Mouse (Mus musculus) lung, adult 2 months (tissue): ENCODE measurements around the gene Anks6. TPM values are rescaled to one million over a fixed set of nuclear protein-coding genes. Genes with fewer than 3 reads are reported as not detected.
A peak's percentile ranks its signal among the peaks of the same experiment; 100 is the strongest.

ENCODE experiments used
- DNase-seq: peaks from one replicate; pipeline ENCODE4 v3.0.0; 2022
- H3K4me1 ChIP-seq: fragments of 200-500 bp; 2 replicates; pipeline ENCODE4 v1.6.1; 2011; ENCODE audit warnings: low read length; ENCODE audit not compliant: control insufficient read depth, insufficient read depth
- H3K4me3 ChIP-seq: fragments of 200-500 bp; replicated peaks from 2 replicates; pipeline ENCODE3; 2011; ENCODE audit warnings: low read depth, mild to moderate bottlenecking, control low read depth, low read length; ENCODE audit errors: extremely low read depth
- CTCF ChIP-seq: fragments of 200-500 bp; IDR thresholded peaks from 2 replicates; pipeline ENCODE4 v1.5.1; 2011; ENCODE audit warnings: mild to moderate bottlenecking, low read length, control low read depth; ENCODE audit not compliant: insufficient read depth
- POLR2A ChIP-seq: fragments of 200-500 bp; IDR thresholded peaks from 2 replicates; pipeline ENCODE4 v1.6.1; 2011; ENCODE audit warnings: low read depth, mild to moderate bottlenecking, control low read depth, low read length, borderline replicate concordance; ENCODE audit errors: extremely low read depth
- WGBS: fragments of 180-500 bp; shearing (Covaris S2); methylation state at CpG from one replicate; pipeline ENCODE4 v1.1.7; 2018; 5-methylcytosine and 5-hydroxymethylcytosine counted together
- polyA plus RNA-seq: library from polyadenylated mRNA; depleted of rRNA; stranded (reverse); fragments of >200 nt; gene quantifications from 2 replicates; pipeline ENCODE4 v1.2.3, GENCODE M21; 2012

The Anks6 gene
- polyA plus RNA-seq, 1 experiment: 6.5 TPM

- DNase-seq: no peak
- no peaks in the 10 kb centered on the region for H3K4me1 ChIP-seq
- 68% methylated on average over 4 of the region's 4 CpGs for WGBS
These were observed 9.5 kb downstream of the Anks6 start for GRCm38 (mm10) chr4:47047765-47048164.

GRCm38 (mm10) chr4:47046974-47047373 lies 10.3 kb downstream of the Anks6 start:
- 89% methylated on average over 6 of the region's 6 CpGs for WGBS
- no peaks in the 10 kb centered on the region for H3K4me1 ChIP-seq
- DNase-seq: no peak
- TF ChIP-seq POLR2A (no peak), CTCF (peak; percentile 6; the same call in 1 of the 2 replicates)
- H3K4me3 ChIP-seq: no peak overlapping the region

More at GRCm38 (mm10) chr4:47047765-47048164, 9.5 kb downstream of the Anks6 start:
- no peak overlapping the region for H3K4me3 ChIP-seq
- TF ChIP-seq CTCF (no peak), POLR2A (no peak)

GRCm38 (mm10) chr4:47043866-47044265 lies 13.4 kb downstream of the Anks6 start:
- DNase-seq: no peak
- Histone ChIP-seq H3K4me3 (no peak overlapping the region), H3K4me1 (no peaks in the 10 kb centered on the region)
- no peak for TF ChIP-seq POLR2A
- TF ChIP-seq CTCF: no peak
- 88% methylated on average over 9 of the region's 9 CpGs for WGBS

GRCm38 (mm10) chr4:47039586-47039985 lies 17.6 kb downstream of the Anks6 start:
- Histone ChIP-seq H3K4me3 (no peak overlapping the region), H3K4me1 (no peaks in the 10 kb centered on the region)
- TF ChIP-seq POLR2A (no peak), CTCF (no peak)
- DNase-seq: no peak
- WGBS: 94% methylated on average over 10 of the region's 10 CpGs

GRCm38 (mm10) chr4:47037321-47037657 lies 19.9 kb downstream of the Anks6 start:
- peak; percentile 74 for DNase-seq
- TF ChIP-seq POLR2A: no peak
- TF ChIP-seq CTCF: peak; percentile 97
- 15% methylated on average over 5 of the region's 5 CpGs for WGBS
- Histone ChIP-seq H3K4me1 (no peaks in the 10 kb centered on the region), H3K4me3 (no peak overlapping the region)

- Histone ChIP-seq H3K4me3 (no peak overlapping the region), H3K4me1 (no peaks in the 10 kb centered on the region)
- 62% methylated on average over 13 of the region's 13 CpGs for WGBS
- TF ChIP-seq POLR2A (no peak), CTCF (0 out of 2 replicates have a peak, but pooled peaks have one; percentile 3)
- DNase-seq: no peak
These were observed 20.5 kb downstream of the Anks6 start for GRCm38 (mm10) chr4:47036486-47037320.

GRCm38 (mm10) chr4:47035536-47035935 lies 21.7 kb downstream of the Anks6 start:
- TF ChIP-seq CTCF (no peak), POLR2A (no peak)
- no peaks in the 10 kb centered on the region for H3K4me1 ChIP-seq
- 81% methylated on average over 14 of the region's 14 CpGs for WGBS

GRCm38 (mm10) chr4:47032171-47032570 lies 25.1 kb downstream of the Anks6 start:
- WGBS: 85% methylated on average over 8 of the region's 8 CpGs
- TF ChIP-seq CTCF: no peak
- TF ChIP-seq POLR2A: no peak
- Histone ChIP-seq H3K4me3 (no peak overlapping the region), H3K4me1 (no peaks in the 10 kb centered on the region)
- DNase-seq: no peak

More at GRCm38 (mm10) chr4:47035536-47035935, 21.7 kb downstream of the Anks6 start:
- DNase-seq: no peak
- no peak overlapping the region for H3K4me3 ChIP-seq

- WGBS: 71% methylated on average over 5 of the region's 5 CpGs
- DNase-seq: no peak
- H3K4me1 ChIP-seq: no peaks in the 10 kb centered on the region
- H3K4me3 ChIP-seq: no peak overlapping the region
- TF ChIP-seq CTCF (no peak), POLR2A (no peak)
These were observed 28.4 kb downstream of the Anks6 start for GRCm38 (mm10) chr4:47028791-47029190.

GRCm38 (mm10) chr4:47023949-47024348 lies 33.3 kb downstream of the Anks6 start:
- TF ChIP-seq CTCF: no peak
- no peak for TF ChIP-seq POLR2A

More at GRCm38 (mm10) chr4:47023949-47024348, 33.3 kb downstream of the Anks6 start:
- WGBS: 73% methylated on average over 6 of the region's 6 CpGs
- Histone ChIP-seq H3K4me3 (no peak overlapping the region), H3K4me1 (no peaks in the 10 kb centered on the region)
- no peak for DNase-seq
